Mouse (Mus musculus): ENCODE results near the gene Smarcc2. TPM values are rescaled to one million over a fixed set of nuclear protein-coding genes. Genes with fewer than 3 reads are reported as not detected.

Gene Smarcc2
- 216 and 233 TPM in 2 replicates for total RNA-seq (2014; rRNA removed)
- 129 and 143 TPM in 2 replicates for polyA plus RNA-seq (2015; fragmentation: Nextera tagmentation; extraction: Ambion mirVana)

GRCm38 (mm10) chr10:128458719-128459408 lies at the start of gene Smarcc2:
Gene Smarcc2 (plus strand): TSS chr10:128459248.
- TF ChIP-seq CTCF (IDR thresholded peaks at IDR 0.05), result peak; percentile 47
- whole genome bisulfite sequencing, result under 1% methylated on average over 62 of the region's 86 CpGs
- peaks cover 16% of the 10 kb centered on the region for H3K36me3 ChIP-seq (ENCODE audit: insufficient read depth, low read length)
- H3K4me1 ChIP-seq (ENCODE audit: insufficient read depth, low read length), result peaks cover 7% of the 10 kb centered on the region; the same call in 1 of the 2 replicates
- peak within 1 kb of the TSS; percentile 94 for H3K27ac ChIP-seq (ENCODE audit: low read depth, low read length)
- H3K9me3 ChIP-seq (ENCODE audit: low read length), result no peaks in the 10 kb centered on the region
- H3K4me2 ChIP-seq (ENCODE audit: low read depth, low read length, poor library complexity, severe bottlenecking), result peak within 1 kb of the TSS; percentile 65
- peak; percentile 77 for ATAC-seq (ENCODE audit: low FRiP score)
- H3K9ac ChIP-seq (replicated peaks; ENCODE audit: low read length, poor library complexity, severe bottlenecking), result peak within 1 kb of the TSS; percentile 93
- peak within 1 kb of the TSS; percentile 92 for H3K4me3 ChIP-seq (ENCODE audit: low read depth, low read length)
- no peaks in the 10 kb centered on the region for H3K27me3 ChIP-seq (ENCODE audit: insufficient read depth, low read length)
- peak; percentile 80 for DNase-seq (ENCODE audit: low spot score)

DNA sequence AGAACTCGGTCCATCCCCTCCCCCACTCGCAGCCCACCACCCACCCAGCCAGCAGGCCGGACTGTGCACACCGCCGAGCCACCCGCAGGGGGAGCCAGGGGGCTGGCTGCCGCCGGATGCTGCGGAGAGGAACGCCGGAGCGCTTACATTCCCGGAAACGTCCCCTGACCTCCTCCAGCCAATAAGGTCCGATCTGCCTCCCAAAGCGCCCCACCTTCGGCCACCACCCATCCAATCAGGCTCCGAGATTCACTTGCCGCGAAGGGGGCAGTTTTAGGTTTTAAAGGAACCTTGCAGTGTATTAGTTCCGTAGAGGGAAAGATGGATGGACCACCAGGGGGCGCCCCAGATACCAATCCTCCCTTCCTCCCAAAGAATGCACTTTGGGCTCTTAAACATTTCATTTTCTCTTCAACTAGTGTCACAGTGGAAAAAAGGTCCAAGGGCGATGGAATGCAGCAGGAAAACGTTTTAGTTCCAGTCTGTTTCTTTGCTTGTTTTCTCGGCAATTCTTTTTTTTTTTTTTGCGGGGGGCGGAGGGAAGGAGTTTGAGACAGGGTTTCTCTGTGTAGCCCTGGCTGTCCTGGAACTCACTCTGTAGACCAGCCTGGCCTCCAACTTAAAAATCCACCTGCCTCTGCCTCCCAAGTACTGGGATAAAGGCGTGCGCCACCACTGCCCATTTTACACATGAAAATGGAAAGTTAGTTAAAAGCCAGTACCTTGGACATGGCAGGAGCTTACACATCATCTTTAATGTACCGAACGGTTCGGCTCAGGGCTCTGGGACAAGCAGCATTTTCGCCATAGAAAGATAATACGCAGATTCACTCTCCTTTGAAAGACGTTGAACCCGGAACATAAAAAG lies 49.1 kb upstream of the Smarcc2 start:
- no peaks in the 10 kb centered on the region for H3K27me3 ChIP-seq (ENCODE audit: insufficient read depth, low read length)
- WGBS, result 7% methylated on average over 36 of the region's 36 CpGs
- H3K9me3 ChIP-seq (ENCODE audit: low read length), result no peaks in the 10 kb centered on the region
- peak overlapping the region; percentile 73 for H3K9ac ChIP-seq (replicated peaks; ENCODE audit: low read length, poor library complexity, severe bottlenecking)
- H3K4me2 ChIP-seq (ENCODE audit: low read depth, low read length, poor library complexity, severe bottlenecking), result peak overlapping the region; percentile 95
- peak overlapping the region; percentile 57 for H3K4me3 ChIP-seq (ENCODE audit: low read depth, low read length)
- H3K4me1 ChIP-seq (ENCODE audit: insufficient read depth, low read length), result peaks cover 20% of the 10 kb centered on the region
- peak; percentile 87 for TF ChIP-seq CTCF (IDR thresholded peaks at IDR 0.05)
- H3K36me3 ChIP-seq (ENCODE audit: insufficient read depth, low read length), result peaks cover 7% of the 10 kb centered on the region
- peak overlapping the region; percentile 85 for H3K27ac ChIP-seq (ENCODE audit: low read depth, low read length)
- ATAC-seq (ENCODE audit: low FRiP score) (peak; percentile 89), DNase-seq (ENCODE audit: low spot score) (peak; percentile 99)

GRCm38 (mm10) chr10:128410560-128410845 lies 48.5 kb upstream of the Smarcc2 start:
- DNase-seq (ENCODE audit: low spot score) (no peak), ATAC-seq (ENCODE audit: low FRiP score) (no peak)
- H3K4me1 ChIP-seq (ENCODE audit: insufficient read depth, low read length), result peaks cover 20% of the 10 kb centered on the region
- peak overlapping the region; percentile 86; the same call in 1 of the 2 replicates for H3K9ac ChIP-seq (replicated peaks; ENCODE audit: low read length, poor library complexity, severe bottlenecking)
- H3K4me2 ChIP-seq (ENCODE audit: low read depth, low read length, poor library complexity, severe bottlenecking), result peak overlapping the region; percentile 95
- WGBS, result 19% methylated on average over 4 of the region's 4 CpGs
- peak overlapping the region; percentile 74 for H3K4me3 ChIP-seq (ENCODE audit: low read depth, low read length)
- H3K36me3 ChIP-seq (ENCODE audit: insufficient read depth, low read length), result peaks cover 7% of the 10 kb centered on the region
- no peaks in the 10 kb centered on the region for H3K9me3 ChIP-seq (ENCODE audit: low read length)
- H3K27ac ChIP-seq (ENCODE audit: low read depth, low read length), result peak overlapping the region; percentile 94; the same call in 1 of the 2 replicates
- TF ChIP-seq CTCF (IDR thresholded peaks at IDR 0.05), result no peak
- no peaks in the 10 kb centered on the region for H3K27me3 ChIP-seq (ENCODE audit: insufficient read depth, low read length)

DNA sequence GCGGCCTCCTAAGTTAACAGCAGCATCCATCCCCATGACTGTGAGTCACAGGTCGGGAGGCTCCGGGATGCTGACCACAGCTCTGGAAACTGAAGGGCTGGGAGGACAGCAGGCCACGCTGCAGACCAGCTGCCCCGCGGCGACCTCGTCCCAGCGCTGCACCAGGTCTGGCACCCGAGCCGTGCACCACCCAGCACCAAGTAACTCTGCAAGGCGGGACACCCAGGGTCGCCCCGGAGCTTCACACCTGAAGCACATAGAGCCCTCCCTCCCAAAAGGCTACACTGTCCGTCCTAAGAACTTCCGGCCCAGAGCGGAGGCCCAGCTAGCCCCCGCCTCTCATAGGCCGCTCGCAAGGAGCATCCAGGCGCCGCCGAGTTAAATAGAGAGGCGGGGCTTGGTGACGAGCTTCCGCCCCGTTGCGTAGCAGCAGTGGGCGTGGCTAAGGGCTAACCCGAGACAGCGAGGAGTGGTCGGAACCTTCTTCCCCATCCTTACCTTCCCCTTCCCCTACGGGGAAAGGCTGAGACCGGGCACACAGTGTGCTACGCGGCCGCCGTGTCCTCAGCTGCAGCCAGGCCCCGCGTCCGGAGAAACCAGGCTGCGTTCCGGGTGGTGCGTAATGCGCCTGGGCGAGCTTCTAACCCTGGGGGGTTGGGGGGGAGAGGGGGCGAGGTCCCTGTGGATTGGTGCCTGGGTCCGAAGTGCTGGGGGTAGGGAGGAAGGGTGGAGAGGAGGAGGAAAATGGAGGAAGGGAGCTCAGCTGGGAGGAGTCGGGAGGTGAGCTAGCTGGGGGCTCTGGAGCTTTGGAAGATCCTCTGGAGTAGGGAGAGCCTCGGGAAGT lies 47.6 kb upstream of the Smarcc2 start, which contains the start of the genes Nabp2 and Rnf41:
Nabp2 (minus strand) TSS at position 282 of the 844 bp plus-strand sequence.
Rnf41 (plus strand) TSS at position 447 of the 844 bp plus-strand sequence.
- H3K4me2 ChIP-seq (ENCODE audit: low read depth, low read length, poor library complexity, severe bottlenecking), result peak within 1 kb of the TSS; percentile 95
- peak within 1 kb of the TSS; percentile 94 for H3K27ac ChIP-seq (ENCODE audit: low read depth, low read length)
- TF ChIP-seq CTCF (IDR thresholded peaks at IDR 0.05), result no peak
- peak; percentile 90 for ATAC-seq (ENCODE audit: low FRiP score)
- H3K4me1 ChIP-seq (ENCODE audit: insufficient read depth, low read length), result peaks cover 20% of the 10 kb centered on the region
- no peaks in the 10 kb centered on the region for H3K9me3 ChIP-seq (ENCODE audit: low read length)
- H3K4me3 ChIP-seq (ENCODE audit: low read depth, low read length), result peak within 1 kb of the TSS; percentile 74
- under 1% methylated on average over 50 of the region's 50 CpGs for WGBS
- peaks cover 3% of the 10 kb centered on the region; the same call in 1 of the 2 replicates for H3K36me3 ChIP-seq (ENCODE audit: insufficient read depth, low read length)
- no peaks in the 10 kb centered on the region for H3K27me3 ChIP-seq (ENCODE audit: insufficient read depth, low read length)
- DNase-seq (ENCODE audit: low spot score), result peak; percentile 99
- H3K9ac ChIP-seq (replicated peaks; ENCODE audit: low read length, poor library complexity, severe bottlenecking), result peak within 1 kb of the TSS; percentile 86

GRCm38 (mm10) chr10:128412055-128412381 lies 47.0 kb upstream of the Smarcc2 start:
- no peaks in the 10 kb centered on the region for H3K27me3 ChIP-seq (ENCODE audit: insufficient read depth, low read length)
- no peak for TF ChIP-seq CTCF (IDR thresholded peaks at IDR 0.05)
- ATAC-seq (ENCODE audit: low FRiP score), result no peak; the same call in 1 of the 2 replicates
- WGBS, result 0% methylated on average over 14 of the region's 14 CpGs
- peaks cover 8% of the 10 kb centered on the region for H3K36me3 ChIP-seq (ENCODE audit: insufficient read depth, low read length)
- H3K9ac ChIP-seq (replicated peaks; ENCODE audit: low read length, poor library complexity, severe bottlenecking), result peak overlapping the region; percentile 86
- peak overlapping the region; percentile 74 for H3K4me3 ChIP-seq (ENCODE audit: low read depth, low read length)
- peak overlapping the region; percentile 94 for H3K27ac ChIP-seq (ENCODE audit: low read depth, low read length)
- peak; percentile 66 for DNase-seq (ENCODE audit: low spot score)
- no peaks in the 10 kb centered on the region for H3K9me3 ChIP-seq (ENCODE audit: low read length)
- peaks cover 20% of the 10 kb centered on the region for H3K4me1 ChIP-seq (ENCODE audit: insufficient read depth, low read length)
- H3K4me2 ChIP-seq (ENCODE audit: low read depth, low read length, poor library complexity, severe bottlenecking), result peak overlapping the region; percentile 95

Data from midbrain, postnatal 0 days (tissue).